Mouse (Mus musculus) liver, embryonic 14.5 days (tissue): ENCODE data around the gene Pnpla1.

ENCODE experiments used
- CTCF ChIP-seq: IDR thresholded peaks from 2 replicates; pipeline ENCODE4 v1.5.1; 2016; ENCODE audit warnings: antibody characterized with exemption, low read depth, control low read depth
- EP300 ChIP-seq: IDR thresholded peaks from 2 replicates; pipeline ENCODE4 v1.6.1; 2016; ENCODE audit warnings: antibody characterized with exemption, low read depth

DNA sequence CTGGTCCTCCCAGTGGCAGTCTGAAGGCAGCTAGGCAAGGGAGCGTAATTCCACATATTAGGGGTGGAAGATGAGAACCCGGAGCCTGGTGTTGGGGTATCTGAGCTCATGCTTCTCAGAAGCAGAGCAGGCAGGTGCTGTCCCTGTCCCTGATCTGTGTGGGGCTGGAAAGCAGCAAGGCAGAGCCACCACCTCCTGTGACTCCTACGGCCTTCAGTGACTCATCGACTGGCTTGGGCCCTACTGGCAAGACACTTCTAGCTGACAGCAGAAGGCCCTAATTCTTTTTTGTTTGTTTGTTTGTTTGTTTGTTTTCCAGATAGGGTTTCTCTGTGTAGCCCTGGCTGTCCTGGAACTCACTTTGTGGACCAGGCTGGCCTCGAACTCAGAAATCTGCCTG, 7.7 kb upstream of the Pnpla1 start:
- TF ChIP-seq CTCF (no peak), EP300 (no peak)
